Mouse (Mus musculus): ENCODE results near the gene Tlr4. TPM values are rescaled to one million over a fixed set of nuclear protein-coding genes. Genes with fewer than 3 reads are reported as not detected.

Gene Tlr4
- polyA plus RNA-seq, 1 experiment from 2014 or later: 0.64 TPM

GRCm38 (mm10) chr4:66856992-66857391 lies 29.6 kb downstream of the Tlr4 start:
- 86% methylated on average over 1 of the region's 1 CpGs for WGBS
- no peak overlapping the region for H3K4me3 ChIP-seq (ENCODE audit: low read depth, low read length)
- no peak for TF ChIP-seq CTCF (IDR thresholded peaks at IDR 0.05; ENCODE audit: low read depth)
- no peaks in the 10 kb centered on the region for H3K4me1 ChIP-seq (replicated peaks; ENCODE audit: control insufficient read depth, insufficient read depth, low read length)
- no peak overlapping the region for H3K27ac ChIP-seq (ENCODE audit: low read depth, low read length)
- H3K9ac ChIP-seq (ENCODE audit: low read depth, low read length): no peak overlapping the region
- H3K9me3 ChIP-seq (ENCODE audit: control insufficient read depth): no peaks in the 10 kb centered on the region
- H3K4me2 ChIP-seq (replicated peaks; ENCODE audit: low read depth): no peak overlapping the region
- ATAC-seq: no peak
- no peaks in the 10 kb centered on the region for H3K27me3 ChIP-seq (replicated peaks; ENCODE audit: control insufficient read depth, insufficient read depth, low read length)
- no peaks in the 10 kb centered on the region for H3K36me3 ChIP-seq (ENCODE audit: control insufficient read depth, insufficient read depth)

DNA sequence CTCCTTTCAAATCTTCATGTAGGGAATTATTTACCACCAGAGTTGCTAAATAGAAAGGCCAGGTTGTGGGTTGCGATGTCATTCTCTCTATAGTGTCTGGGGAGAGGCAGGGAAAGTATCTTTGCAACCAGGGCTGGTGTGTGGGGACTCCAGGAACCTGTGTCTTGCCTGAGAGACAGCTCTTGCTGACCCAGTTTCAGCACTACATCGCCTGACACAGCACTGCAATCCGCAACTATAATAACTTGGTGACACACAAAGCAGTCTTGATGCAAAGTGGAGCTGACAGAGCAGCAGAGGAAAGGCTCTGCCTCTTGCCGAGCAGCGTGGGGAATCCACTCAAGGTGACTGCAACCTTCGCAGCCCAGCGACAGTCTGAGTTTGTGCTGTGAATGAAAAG lies 42.5 kb downstream of the Tlr4 start:
- Histone ChIP-seq H3K9ac (ENCODE audit: low read depth, low read length) (no peak overlapping the region), H3K27ac (ENCODE audit: low read depth, low read length) (no peak overlapping the region), H3K27me3 (replicated peaks; ENCODE audit: control insufficient read depth, insufficient read depth, low read length) (no peaks in the 10 kb centered on the region), H3K36me3 (ENCODE audit: control insufficient read depth, insufficient read depth) (no peaks in the 10 kb centered on the region), H3K4me2 (replicated peaks; ENCODE audit: low read depth) (no peak overlapping the region), H3K4me1 (replicated peaks; ENCODE audit: control insufficient read depth, insufficient read depth, low read length) (no peaks in the 10 kb centered on the region), H3K9me3 (ENCODE audit: control insufficient read depth) (no peaks in the 10 kb centered on the region), H3K4me3 (ENCODE audit: low read depth, low read length) (no peak overlapping the region)
- no peak for ATAC-seq
- no peak for TF ChIP-seq CTCF (IDR thresholded peaks at IDR 0.05; ENCODE audit: low read depth)
- WGBS: 80% methylated on average over 7 of the region's 7 CpGs

GRCm38 (mm10) chr4:66872026-66872425 lies 44.6 kb downstream of the Tlr4 start:
- Histone ChIP-seq H3K4me2 (replicated peaks; ENCODE audit: low read depth) (no peak overlapping the region), H3K27me3 (replicated peaks; ENCODE audit: control insufficient read depth, insufficient read depth, low read length) (no peaks in the 10 kb centered on the region), H3K4me1 (replicated peaks; ENCODE audit: control insufficient read depth, insufficient read depth, low read length) (no peaks in the 10 kb centered on the region), H3K27ac (ENCODE audit: low read depth, low read length) (no peak overlapping the region), H3K9me3 (ENCODE audit: control insufficient read depth) (no peaks in the 10 kb centered on the region), H3K36me3 (ENCODE audit: control insufficient read depth, insufficient read depth) (no peaks in the 10 kb centered on the region), H3K9ac (ENCODE audit: low read depth, low read length) (no peak overlapping the region), H3K4me3 (ENCODE audit: low read depth, low read length) (no peak overlapping the region)
- 85% methylated on average over 5 of the region's 5 CpGs for WGBS
- ATAC-seq: no peak
- no peak for TF ChIP-seq CTCF (IDR thresholded peaks at IDR 0.05; ENCODE audit: low read depth)

DNA sequence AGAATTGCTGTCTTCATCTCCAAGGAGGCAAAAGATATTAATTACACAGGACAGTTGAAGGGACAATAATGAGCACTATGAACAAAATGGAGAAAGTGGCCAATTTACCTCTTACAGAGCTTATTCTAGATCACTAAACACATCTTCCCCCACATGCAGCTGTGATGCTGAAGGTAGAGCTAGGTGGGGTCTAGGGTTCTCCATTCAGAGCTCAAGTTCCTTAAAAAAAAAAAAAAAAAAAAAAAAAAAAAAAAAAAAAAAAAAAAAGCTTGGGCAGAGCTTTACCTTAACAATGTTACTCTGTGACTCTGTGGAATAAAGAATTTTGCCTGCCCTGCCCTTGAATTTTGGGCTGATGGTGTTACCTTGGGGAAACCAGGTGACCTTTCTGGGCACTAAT lies 46.0 kb downstream of the Tlr4 start:
- H3K9me3 ChIP-seq (ENCODE audit: control insufficient read depth): no peaks in the 10 kb centered on the region
- no peak overlapping the region for H3K4me3 ChIP-seq (ENCODE audit: low read depth, low read length)
- ATAC-seq: no peak
- H3K4me2 ChIP-seq (replicated peaks; ENCODE audit: low read depth): no peak overlapping the region
- no peak overlapping the region for H3K27ac ChIP-seq (ENCODE audit: low read depth, low read length)
- H3K27me3 ChIP-seq (replicated peaks; ENCODE audit: control insufficient read depth, insufficient read depth, low read length): no peaks in the 10 kb centered on the region
- H3K36me3 ChIP-seq (ENCODE audit: control insufficient read depth, insufficient read depth): no peaks in the 10 kb centered on the region
- TF ChIP-seq CTCF (IDR thresholded peaks at IDR 0.05; ENCODE audit: low read depth): no peak
- no peak overlapping the region for H3K9ac ChIP-seq (ENCODE audit: low read depth, low read length)
- no peaks in the 10 kb centered on the region for H3K4me1 ChIP-seq (replicated peaks; ENCODE audit: control insufficient read depth, insufficient read depth, low read length)

DNA sequence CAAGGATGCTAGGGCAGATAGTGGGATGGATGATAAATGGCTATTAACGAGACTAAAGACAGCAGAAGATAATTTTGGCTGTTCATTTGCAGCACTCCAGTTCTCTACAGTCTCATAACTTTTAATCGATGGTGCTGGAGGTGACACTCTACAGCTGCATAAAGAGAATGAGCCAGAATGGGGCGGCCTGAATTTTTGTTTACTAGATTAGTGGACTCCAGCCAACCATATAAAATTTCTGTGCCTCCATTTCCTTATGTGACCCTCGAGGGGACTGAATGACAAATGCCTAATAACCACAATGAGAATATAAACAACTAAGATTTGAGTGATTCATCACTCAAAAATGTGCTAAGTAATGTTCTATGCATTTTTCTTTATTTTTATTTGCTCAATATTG lies 48.4 kb downstream of the Tlr4 start:
- H3K27me3 ChIP-seq (replicated peaks; ENCODE audit: control insufficient read depth, insufficient read depth, low read length): no peaks in the 10 kb centered on the region
- no peak overlapping the region for H3K4me2 ChIP-seq (replicated peaks; ENCODE audit: low read depth)
- H3K9me3 ChIP-seq (ENCODE audit: control insufficient read depth): no peaks in the 10 kb centered on the region
- H3K4me3 ChIP-seq (ENCODE audit: low read depth, low read length): no peak overlapping the region
- 62% methylated on average over 4 of the region's 4 CpGs for WGBS
- ATAC-seq: no peak
- H3K9ac ChIP-seq (ENCODE audit: low read depth, low read length): no peak overlapping the region
- no peaks in the 10 kb centered on the region for H3K36me3 ChIP-seq (ENCODE audit: control insufficient read depth, insufficient read depth)
- no peak overlapping the region for H3K27ac ChIP-seq (ENCODE audit: low read depth, low read length)
- TF ChIP-seq CTCF (IDR thresholded peaks at IDR 0.05; ENCODE audit: low read depth): no peak
- no peaks in the 10 kb centered on the region for H3K4me1 ChIP-seq (replicated peaks; ENCODE audit: control insufficient read depth, insufficient read depth, low read length)

DNA sequence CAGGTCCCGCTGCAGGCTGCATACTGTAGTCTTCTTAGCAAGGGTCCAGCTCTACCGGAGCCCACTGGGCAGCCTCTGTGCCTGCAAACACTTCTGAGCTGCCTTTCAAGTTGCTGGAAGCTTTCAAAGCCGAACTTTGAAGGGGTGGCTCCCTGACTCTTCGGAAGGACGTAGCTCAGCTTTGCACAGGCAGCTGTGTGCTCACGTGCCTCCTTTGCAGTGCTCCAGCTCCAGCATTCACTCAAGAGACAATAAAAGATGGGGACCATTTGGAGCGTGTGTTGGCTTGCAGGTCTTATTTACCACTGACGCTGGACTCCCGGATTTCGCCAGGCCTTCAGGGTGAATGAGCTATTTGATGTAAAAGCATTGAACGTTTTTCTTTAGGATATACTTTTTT lies 50.2 kb downstream of the Tlr4 start:
- no peaks in the 10 kb centered on the region for H3K9me3 ChIP-seq (ENCODE audit: control insufficient read depth)
- H3K27me3 ChIP-seq (replicated peaks; ENCODE audit: control insufficient read depth, insufficient read depth, low read length): no peaks in the 10 kb centered on the region
- no peak overlapping the region for H3K4me3 ChIP-seq (ENCODE audit: low read depth, low read length)
- 68% methylated on average over 11 of the region's 11 CpGs for WGBS
- H3K4me1 ChIP-seq (replicated peaks; ENCODE audit: control insufficient read depth, insufficient read depth, low read length): no peaks in the 10 kb centered on the region
- H3K4me2 ChIP-seq (replicated peaks; ENCODE audit: low read depth): no peak overlapping the region
- no peak for ATAC-seq
- H3K27ac ChIP-seq (ENCODE audit: low read depth, low read length): no peak overlapping the region
- no peak overlapping the region for H3K9ac ChIP-seq (ENCODE audit: low read depth, low read length)
- no peaks in the 10 kb centered on the region for H3K36me3 ChIP-seq (ENCODE audit: control insufficient read depth, insufficient read depth)
- no peak for TF ChIP-seq CTCF (IDR thresholded peaks at IDR 0.05; ENCODE audit: low read depth)

DNA sequence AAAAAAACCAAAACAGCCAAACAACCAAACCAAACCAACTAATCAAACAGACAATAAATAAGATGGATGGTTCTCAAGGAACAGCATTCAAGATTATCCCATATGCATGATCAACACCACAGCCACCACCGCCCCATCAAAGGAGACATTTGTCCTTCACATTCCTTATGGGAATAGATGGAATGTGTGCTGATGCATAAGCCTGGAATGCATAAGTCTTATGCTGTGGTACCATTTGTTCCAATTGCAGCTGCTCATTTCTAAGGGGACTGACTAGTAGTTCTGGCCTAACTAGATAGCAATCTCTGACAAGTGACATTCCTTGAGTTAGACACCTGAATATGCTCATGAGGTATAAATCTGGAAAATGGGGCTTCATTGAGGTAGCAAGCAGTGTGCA lies 54.1 kb downstream of the Tlr4 start:
- 83% methylated on average over 1 of the region's 1 CpGs for WGBS
- Histone ChIP-seq H3K4me2 (replicated peaks; ENCODE audit: low read depth) (no peak overlapping the region), H3K27ac (ENCODE audit: low read depth, low read length) (no peak overlapping the region), H3K36me3 (ENCODE audit: control insufficient read depth, insufficient read depth) (no peaks in the 10 kb centered on the region), H3K9me3 (ENCODE audit: control insufficient read depth) (no peaks in the 10 kb centered on the region), H3K27me3 (replicated peaks; ENCODE audit: control insufficient read depth, insufficient read depth, low read length) (no peaks in the 10 kb centered on the region), H3K9ac (ENCODE audit: low read depth, low read length) (no peak overlapping the region), H3K4me1 (replicated peaks; ENCODE audit: control insufficient read depth, insufficient read depth, low read length) (no peaks in the 10 kb centered on the region), H3K4me3 (ENCODE audit: low read depth, low read length) (no peak overlapping the region)
- ATAC-seq: no peak
- TF ChIP-seq CTCF (IDR thresholded peaks at IDR 0.05; ENCODE audit: low read depth): no peak
